Mouse (Mus musculus): ENCODE data around the gene Jakmip3.

Jakmip3 gene

GRCm38 (mm10) chr7:139031215-139031614 is 90.7 kb downstream of the Jakmip3 start:
- DNase-seq (ENCODE audit: low spot score in 2 of 2): no peak

- DNase-seq (ENCODE audit: low spot score in 2 of 2): no peak
Measured at GRCm38 (mm10) chr7:139063406-139063805, 122.9 kb downstream of the Jakmip3 start.

GRCm38 (mm10) chr7:139068182-139068623 is 127.7 kb downstream of the Jakmip3 start:
- no peak for DNase-seq (ENCODE audit: low spot score in 2 of 2)

- DNase-seq (ENCODE audit: low spot score in 2 of 2): no peak
Measured at GRCm38 (mm10) chr7:139074189-139074588, 133.7 kb downstream of the Jakmip3 start.

- DNase-seq (ENCODE audit: low spot score in 2 of 2): no peak
Measured at GRCm38 (mm10) chr7:139075054-139075794, 134.7 kb downstream of the Jakmip3 start.

GRCm38 (mm10) chr7:139077283-139077682 is 136.8 kb downstream of the Jakmip3 start:
- DNase-seq (ENCODE audit: low spot score in 2 of 2): no peak

GRCm38 (mm10) chr7:139078181-139078580 is 137.7 kb downstream of the Jakmip3 start:
- DNase-seq (ENCODE audit: low spot score in 2 of 2): no peak

GRCm38 (mm10) chr7:139079141-139079540 is 138.6 kb downstream of the Jakmip3 start:
- DNase-seq (ENCODE audit: low spot score in 2 of 2): no peak

GRCm38 (mm10) chr7:139080714-139081113 is 140.2 kb downstream of the Jakmip3 start:
- no peak for DNase-seq (ENCODE audit: low spot score in 2 of 2)

- DNase-seq (ENCODE audit: low spot score in 2 of 2): no peak
Measured at GRCm38 (mm10) chr7:139081158-139081557, 140.6 kb downstream of the Jakmip3 start.

- no peak for DNase-seq (ENCODE audit: low spot score in 2 of 2)
Measured at GRCm38 (mm10) chr7:139082281-139082680, 141.8 kb downstream of the Jakmip3 start.

GRCm38 (mm10) chr7:139084316-139084715 is 143.8 kb downstream of the Jakmip3 start:
- DNase-seq (ENCODE audit: low spot score in 2 of 2): no peak

GRCm38 (mm10) chr7:139085629-139086194 is 145.2 kb downstream of the Jakmip3 start, which contains the start of gene Dpysl4:
Gene Dpysl4, plus strand, starts transcription at chr7:139086001.
- no peak for DNase-seq (ENCODE audit: low spot score in 2 of 2)

- DNase-seq (ENCODE audit: low spot score in 2 of 2): no peak
Measured at GRCm38 (mm10) chr7:139086195-139087158, 145.9 kb downstream of the Jakmip3 start.

GRCm38 (mm10) chr7:139087801-139088200 is 147.3 kb downstream of the Jakmip3 start:
- DNase-seq (ENCODE audit: low spot score in 2 of 2): no peak

- no peak for DNase-seq (ENCODE audit: low spot score in 2 of 2)
Measured at GRCm38 (mm10) chr7:139089892-139090874, 149.7 kb downstream of the Jakmip3 start.

- no peak for DNase-seq (ENCODE audit: low spot score in 2 of 2)
Measured at GRCm38 (mm10) chr7:139091681-139092080, 151.2 kb downstream of the Jakmip3 start.

- no peak for DNase-seq (ENCODE audit: low spot score in 2 of 2)
Measured at GRCm38 (mm10) chr7:139092676-139093075, 152.1 kb downstream of the Jakmip3 start.

- no peak for DNase-seq (ENCODE audit: low spot score in 2 of 2)
Measured at GRCm38 (mm10) chr7:139093124-139093523, 152.6 kb downstream of the Jakmip3 start.

- DNase-seq (ENCODE audit: low spot score in 2 of 2): no peak
Measured at GRCm38 (mm10) chr7:139093781-139094180, 153.3 kb downstream of the Jakmip3 start.

GRCm38 (mm10) chr7:139094761-139095160 is 154.2 kb downstream of the Jakmip3 start:
- DNase-seq (ENCODE audit: low spot score in 2 of 2): no peak

Measured in spleen, postnatal 36 days (tissue).